Mouse (Mus musculus): ENCODE measurements around the gene Kcnj9. TPM values are rescaled to one million over a fixed set of nuclear protein-coding genes. Genes with fewer than 3 reads are reported as not detected.

The Kcnj9 gene
- total RNA-seq, 2 experiments from 2014 or later = not detected

DNA sequence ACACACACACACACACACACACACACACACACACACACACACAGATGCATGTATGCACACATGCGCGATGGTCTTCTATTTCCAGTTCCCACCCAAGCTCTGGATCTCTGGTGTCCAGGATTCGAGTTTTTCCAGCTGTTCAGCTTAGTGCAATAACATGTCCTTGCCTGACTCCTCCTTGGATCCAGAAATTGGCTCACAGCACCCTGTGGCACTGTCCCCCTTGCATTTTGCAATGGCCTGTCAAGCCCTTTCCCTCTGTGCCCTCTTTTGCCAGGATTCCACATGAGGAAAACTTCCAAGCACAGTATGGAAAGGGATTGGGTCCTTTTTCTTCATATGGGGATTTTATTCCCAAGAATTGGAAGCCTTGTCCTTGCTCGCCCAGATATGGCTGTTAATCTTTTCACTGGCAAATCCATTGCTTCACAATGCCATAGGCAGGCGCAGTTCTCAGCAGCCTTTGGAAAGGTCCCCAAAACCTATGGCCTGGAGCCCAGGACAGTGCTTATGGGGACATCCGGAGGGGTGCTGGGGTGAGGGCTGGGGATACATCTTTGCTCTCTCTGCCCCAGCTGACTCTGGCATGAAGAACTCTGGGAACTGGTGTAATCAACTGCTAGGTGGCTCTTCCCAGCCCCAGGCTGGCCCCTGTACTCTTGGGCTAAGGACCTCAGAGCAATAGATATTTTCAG is 32.2 kb downstream of the Kcnj9 start:
- intact Hi-C loops (cut with DNase I) = loop anchor here (1.0 to 5.0 kb wide), 2 partner anchors 13 to 80 kb away; partner anchors contain the start of gene Casq1
- peak; percentile 88 for DNase-seq
- Histone ChIP-seq H3K4me3 (peak overlapping the region; percentile 79), H3K27ac (peak overlapping the region; percentile 98)
- no peak for TF ChIP-seq CTCF (IDR thresholded peaks at IDR 0.05)

DNA sequence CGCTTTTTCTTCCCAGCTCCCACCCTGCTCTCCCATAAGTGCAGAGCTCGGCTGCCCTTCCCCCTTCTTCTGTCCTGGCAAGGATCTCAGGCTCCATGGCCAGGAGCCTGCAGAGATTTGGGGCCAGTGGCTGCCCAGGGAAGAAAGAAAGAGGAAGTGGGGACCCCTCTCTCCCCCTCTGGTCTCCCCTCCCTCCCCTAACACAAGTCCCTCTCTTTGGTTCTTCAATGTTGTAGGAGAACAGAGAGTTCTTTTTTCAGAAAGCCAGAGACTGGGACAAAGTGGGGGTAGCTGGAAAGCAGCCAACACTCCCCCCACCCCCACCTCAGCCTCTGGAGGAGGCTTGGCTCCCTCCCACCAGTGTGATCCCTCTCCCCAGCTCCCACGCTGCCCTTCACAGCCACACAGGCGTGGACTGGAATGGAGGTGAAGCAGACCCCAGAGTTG is 33.3 kb downstream of the Kcnj9 start:
- Histone ChIP-seq H3K4me3 (peak overlapping the region; percentile 79), H3K27ac (peak overlapping the region; percentile 98)
- no peak for TF ChIP-seq CTCF (IDR thresholded peaks at IDR 0.05)
- intact Hi-C loops (cut with DNase I) = loop anchor here (5.0 kb wide), 1 partner anchor 78 kb away; the partner anchor contains the start of gene Casq1
- DNase-seq = peak; percentile 68

DNA sequence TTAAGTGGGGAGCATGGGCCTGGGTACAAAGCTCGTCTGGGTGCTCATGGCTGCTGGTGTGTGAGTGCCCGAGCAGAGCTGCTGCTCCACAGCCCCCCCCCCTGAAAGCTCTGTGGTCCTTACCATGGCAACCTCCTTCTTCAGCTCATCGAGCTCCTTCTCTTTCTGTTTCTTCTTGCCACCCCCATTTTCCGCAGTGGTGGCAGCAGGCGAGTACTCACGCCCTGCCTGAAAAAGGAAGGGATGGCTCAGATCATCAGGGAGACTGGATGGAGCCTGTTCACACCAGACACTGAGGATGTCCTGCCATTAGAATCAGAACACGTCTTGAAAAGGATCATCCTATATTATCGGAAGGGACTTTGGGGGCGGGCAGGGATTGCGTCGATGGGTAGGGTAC is 35.7 kb downstream of the Kcnj9 start:
- intact Hi-C loops (cut with DNase I) = no loop called here
- TF ChIP-seq CTCF (IDR thresholded peaks at IDR 0.05) = no peak
- no peak for DNase-seq
- Histone ChIP-seq H3K27ac (peak overlapping the region; percentile 98), H3K4me3 (peak overlapping the region; percentile 32)

DNA sequence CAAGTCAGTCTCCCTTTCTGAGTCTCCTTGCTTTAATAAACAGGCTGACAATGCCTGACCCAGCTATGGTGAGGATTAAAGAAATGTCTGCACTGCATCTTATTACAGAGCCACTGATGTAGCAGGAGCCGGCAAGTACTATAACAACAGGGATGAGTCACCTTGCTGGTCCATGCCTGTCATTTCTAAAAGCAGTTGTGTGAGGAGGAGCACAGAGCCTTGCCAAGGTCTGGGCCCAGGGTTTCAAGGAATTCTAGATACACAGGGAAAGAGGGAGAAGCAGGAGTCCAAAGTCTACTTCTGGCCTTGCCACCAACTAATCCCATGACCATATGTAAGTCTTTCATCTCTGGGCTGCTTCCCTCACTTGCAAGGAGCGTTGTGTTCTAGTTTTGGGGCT is 36.2 kb downstream of the Kcnj9 start:
- no peak for DNase-seq
- TF ChIP-seq CTCF (IDR thresholded peaks at IDR 0.05) = no peak
- Histone ChIP-seq H3K27ac (peak overlapping the region; percentile 98), H3K4me3 (no peak overlapping the region; the same call in 1 of the 2 replicates)
- intact Hi-C loops (cut with DNase I) = no loop called here

DNA sequence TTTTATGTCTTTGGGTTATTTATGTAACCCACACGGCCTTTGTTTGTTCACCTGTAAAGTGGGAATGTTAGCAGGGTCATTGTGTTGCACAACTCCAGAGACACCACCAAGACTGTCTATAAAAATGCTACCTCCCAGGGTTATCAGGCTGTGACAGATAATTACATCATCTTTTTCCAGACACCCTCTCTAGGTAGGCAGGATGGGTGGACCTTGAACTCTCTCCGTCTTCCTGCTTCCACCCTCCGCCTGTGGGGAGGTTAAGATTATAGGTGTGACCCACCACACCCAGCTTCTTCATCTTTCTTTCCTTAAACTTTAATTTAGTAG is 39.5 kb downstream of the Kcnj9 start:
- peak overlapping the region; percentile 87 for H3K27ac ChIP-seq
- H3K4me3 ChIP-seq = no peak overlapping the region
- TF ChIP-seq CTCF (IDR thresholded peaks at IDR 0.05) = no peak
- no peak for DNase-seq
- intact Hi-C loops (cut with DNase I) = no loop called here

DNA sequence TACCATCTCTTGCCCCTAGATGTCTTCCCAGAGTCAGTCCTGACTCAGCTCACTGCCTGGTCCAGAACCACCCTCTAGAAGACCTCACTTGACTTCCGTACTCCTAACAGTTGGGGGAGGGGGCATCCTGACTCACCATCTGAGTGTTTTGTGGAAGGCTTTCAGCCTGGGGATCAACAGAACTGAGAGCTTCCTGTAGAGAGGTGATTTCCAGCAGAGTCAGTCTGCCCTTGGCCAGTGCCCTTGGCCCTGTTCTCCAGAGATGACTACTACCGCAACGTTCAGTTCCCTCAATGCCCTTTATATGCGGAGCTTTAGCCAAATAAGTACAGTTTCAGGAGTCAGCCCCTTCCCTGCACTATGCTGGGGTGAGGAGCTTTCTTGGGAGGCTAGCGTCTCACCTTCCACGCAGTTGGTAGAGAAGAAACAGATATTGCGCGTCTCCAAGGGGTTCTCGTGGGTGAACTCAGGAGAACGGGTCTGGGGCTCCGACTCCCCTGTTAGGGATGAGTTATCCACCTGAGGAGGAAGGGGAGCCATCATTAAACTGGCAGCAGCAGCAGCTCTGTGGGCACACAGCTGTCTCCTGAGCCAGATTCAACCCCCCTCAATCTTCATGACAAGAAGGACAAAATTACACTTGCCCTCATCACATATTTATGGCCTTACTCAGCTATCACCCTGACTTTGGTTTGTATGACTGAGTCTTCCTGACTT is 40.1 kb downstream of the Kcnj9 start:
- peak overlapping the region; percentile 87 for H3K27ac ChIP-seq
- DNase-seq = no peak
- intact Hi-C loops (cut with DNase I) = no loop called here
- no peak for TF ChIP-seq CTCF (IDR thresholded peaks at IDR 0.05)
- H3K4me3 ChIP-seq = no peak overlapping the region; the same call in 1 of the 2 replicates

DNA sequence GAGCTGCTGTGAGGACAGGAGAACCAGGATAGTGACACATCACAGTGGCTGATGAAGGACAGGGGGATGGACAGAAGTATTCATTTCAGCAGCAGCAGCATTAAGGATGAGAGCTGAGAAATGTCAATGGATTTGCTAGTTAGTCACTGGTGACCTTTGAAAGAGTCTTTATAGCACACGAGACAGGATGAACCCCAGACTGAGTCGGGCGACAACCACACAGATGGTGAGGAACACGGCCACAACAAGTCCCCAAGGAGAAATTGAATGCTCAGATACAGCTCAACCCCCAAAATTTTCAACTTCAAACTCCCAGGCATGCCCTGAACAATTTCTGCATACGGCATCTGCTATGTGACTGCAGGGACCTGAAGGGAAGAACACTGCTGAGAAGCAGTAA is 42.4 kb downstream of the Kcnj9 start:
- intact Hi-C loops (cut with DNase I) = no loop called here
- no peak for TF ChIP-seq CTCF (IDR thresholded peaks at IDR 0.05)
- H3K27ac ChIP-seq = peak overlapping the region; percentile 87
- peak; percentile 16 for DNase-seq
- peak overlapping the region; percentile 7 for H3K4me3 ChIP-seq

DNA sequence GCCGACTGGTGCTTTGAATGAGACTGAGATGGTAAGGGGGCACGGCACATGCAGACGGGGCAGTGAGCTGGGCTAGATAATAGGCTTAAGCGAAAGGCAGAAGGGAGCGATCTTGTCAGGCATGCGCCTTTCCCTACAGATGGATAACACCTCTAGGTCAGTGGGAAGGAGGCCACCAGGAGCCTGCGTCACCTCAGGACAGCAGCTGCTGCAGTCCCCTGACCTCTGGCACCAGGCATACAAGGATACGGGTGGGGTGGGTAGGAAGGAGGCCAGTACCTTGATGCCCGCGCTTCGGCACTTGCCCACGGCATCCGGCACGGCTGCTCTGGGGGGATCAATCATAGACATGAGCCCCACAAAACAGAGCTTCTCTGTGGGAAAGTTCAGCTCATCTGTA is 44.9 kb downstream of the Kcnj9 start:
- Histone ChIP-seq H3K27ac (peak overlapping the region; percentile 87), H3K4me3 (peak overlapping the region; percentile 40)
- no peak for TF ChIP-seq CTCF (IDR thresholded peaks at IDR 0.05)
- intact Hi-C loops (cut with DNase I) = loop anchor here (1.0 kb wide), 1 partner anchor 13 kb away; no protein-coding TSS in a partner anchor
- DNase-seq = peak; percentile 86

DNA sequence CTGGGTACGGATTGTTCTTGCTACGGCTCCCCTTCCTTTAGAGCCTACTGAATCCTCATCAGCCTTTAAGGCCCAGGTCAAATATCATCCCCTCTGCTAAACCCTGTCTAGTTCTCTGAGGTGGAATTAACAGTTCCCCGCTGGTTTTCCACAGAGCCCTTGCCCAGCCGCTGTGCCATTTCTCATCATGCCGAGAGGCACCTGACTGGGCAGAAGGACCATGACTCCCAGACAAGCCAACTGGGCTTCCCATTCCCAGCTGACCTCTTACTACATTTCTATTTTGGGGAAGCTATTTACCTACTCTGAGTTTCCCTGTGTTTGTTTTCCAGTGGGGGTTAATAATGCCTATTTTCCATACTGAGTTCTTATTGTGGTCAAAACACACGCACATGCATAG is 46.0 kb downstream of the Kcnj9 start:
- no peak for TF ChIP-seq CTCF (IDR thresholded peaks at IDR 0.05)
- DNase-seq = peak; percentile 79
- peak overlapping the region; percentile 40 for H3K4me3 ChIP-seq
- intact Hi-C loops (cut with DNase I) = no loop called here
- H3K27ac ChIP-seq = peak overlapping the region; percentile 87

DNA sequence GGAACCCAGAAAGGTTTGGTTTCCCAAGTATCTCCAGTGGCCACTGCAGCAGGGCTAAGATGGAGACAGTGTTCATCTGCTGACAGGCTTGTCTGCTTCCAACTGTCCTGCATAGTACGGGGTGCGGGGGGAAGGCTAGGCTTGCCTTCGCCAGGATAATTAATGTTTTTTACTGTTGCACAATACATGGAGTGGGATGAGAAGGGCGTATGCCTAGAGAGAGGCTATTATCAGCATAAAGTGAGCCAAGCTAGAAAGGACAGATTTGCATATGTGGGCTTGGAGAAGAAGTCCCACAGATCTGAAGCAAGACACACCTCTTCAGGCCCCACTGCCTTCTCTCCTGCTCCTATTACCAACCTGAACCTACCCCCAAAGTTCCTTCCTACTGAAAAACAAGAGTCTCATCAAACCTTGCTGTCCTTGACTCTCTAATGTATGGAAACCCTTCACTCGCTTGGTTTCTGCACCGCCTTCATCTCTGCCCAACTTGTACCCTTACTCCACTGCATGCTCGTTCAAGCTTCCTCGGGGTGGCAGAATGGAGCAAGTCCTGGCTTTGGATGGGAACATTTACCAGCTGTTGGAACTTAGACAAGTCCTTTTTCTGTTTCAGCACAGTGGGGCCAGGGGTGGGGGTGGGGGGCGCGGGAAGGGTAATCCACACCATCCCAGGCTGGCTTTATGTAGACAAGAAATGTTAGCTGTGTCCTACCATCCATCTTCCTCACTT is 47.4 kb downstream of the Kcnj9 start:
- H3K4me3 ChIP-seq = 0 out of 2 replicates have a peak overlapping the region, but pooled peaks have one; percentile 40
- DNase-seq = peak; percentile 44
- H3K27ac ChIP-seq = peak overlapping the region; percentile 87
- intact Hi-C loops (cut with DNase I) = no loop called here
- TF ChIP-seq CTCF (IDR thresholded peaks at IDR 0.05) = peak; percentile 50

DNA sequence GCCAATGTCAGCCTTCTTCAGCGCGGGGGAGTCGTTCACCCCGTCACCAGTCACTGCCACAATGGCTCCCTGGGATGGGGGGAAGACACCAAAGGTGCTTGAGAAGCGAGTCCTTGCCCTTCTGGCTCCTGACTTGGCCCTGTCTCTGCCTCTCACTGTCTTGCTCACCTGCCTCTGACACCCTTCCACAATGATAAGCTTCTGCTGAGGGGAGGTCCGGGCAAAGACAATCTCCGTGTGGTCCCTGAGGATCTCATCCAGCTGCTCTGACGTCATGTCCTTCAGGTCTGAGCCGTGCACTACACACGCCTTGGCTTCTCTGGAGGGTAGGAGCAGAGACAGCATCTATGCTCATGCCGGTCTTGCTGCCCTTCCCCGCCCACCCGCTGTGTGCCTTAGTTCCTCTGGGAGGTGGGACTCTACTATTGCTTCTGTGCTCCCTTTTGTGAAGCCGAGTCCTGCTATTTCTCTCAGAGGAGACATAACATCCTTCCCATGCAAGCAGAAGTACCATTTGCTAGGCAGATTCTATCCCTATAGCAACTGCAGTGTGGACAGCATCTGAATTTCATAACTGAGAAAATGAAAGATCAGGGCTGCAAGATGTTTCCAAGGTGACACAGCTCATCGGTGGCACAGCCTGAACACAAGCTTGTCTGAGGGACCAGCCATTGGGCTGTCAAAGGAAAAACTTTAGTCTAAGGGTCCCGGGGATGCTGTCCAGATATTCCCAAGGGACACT is 49.2 kb downstream of the Kcnj9 start:
- peak; percentile 24 for DNase-seq
- no peak for TF ChIP-seq CTCF (IDR thresholded peaks at IDR 0.05)
- H3K4me3 ChIP-seq = no peak overlapping the region
- peak overlapping the region; percentile 28 for H3K27ac ChIP-seq
- intact Hi-C loops (cut with DNase I) = no loop called here

DNA sequence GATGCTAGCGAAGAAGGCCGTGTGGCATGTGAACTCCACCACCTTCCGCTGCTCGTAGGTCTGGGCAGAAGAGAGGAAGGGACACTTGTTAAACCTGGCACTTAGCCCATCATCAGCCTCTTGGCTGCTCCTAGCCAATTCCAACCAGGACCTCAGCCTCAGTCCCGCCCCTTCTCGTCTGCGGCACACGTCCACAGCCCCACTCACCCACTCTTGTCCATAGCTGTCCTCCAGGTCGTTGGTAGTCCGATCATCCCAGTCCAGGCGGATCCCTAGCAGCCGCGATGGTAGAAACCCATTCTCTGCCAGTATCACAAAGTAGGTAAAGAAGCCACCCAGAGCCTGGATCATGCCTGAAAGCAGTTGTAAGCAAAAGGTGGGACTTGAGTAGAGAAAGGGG is 50.8 kb downstream of the Kcnj9 start:
- intact Hi-C loops (cut with DNase I) = no loop called here
- TF ChIP-seq CTCF (IDR thresholded peaks at IDR 0.05) = no peak
- peak; percentile 25 for DNase-seq
- no peak overlapping the region for H3K4me3 ChIP-seq
- peak overlapping the region; percentile 28 for H3K27ac ChIP-seq

Data from gastrocnemius, adult 2 months (tissue).